Mouse (Mus musculus): ENCODE measurements around the gene Med17.

DNA sequence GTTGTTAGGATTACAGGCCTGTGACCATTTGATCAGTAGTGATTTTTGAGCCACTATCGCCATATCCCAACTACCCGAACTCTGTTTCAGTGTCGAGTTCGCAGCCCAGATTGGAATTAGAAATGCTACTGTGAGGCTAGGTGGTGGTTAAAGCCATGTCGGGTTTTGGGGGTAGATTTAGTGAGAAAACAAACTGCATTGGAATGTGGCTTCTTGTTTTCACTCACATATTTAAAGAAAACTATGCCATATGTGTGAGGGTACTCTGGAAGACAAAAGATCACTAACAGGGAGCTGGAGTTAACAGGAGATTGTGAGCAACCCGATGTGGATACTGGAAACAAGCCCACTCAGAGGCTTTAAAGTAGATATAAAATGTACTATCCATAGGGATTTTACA, 27.5 kb upstream of the Med17 start:
- TF ChIP-seq CTCF (conservative IDR thresholded peaks at IDR 0.05; ENCODE audit: low read length) (no peak), NANOG (IDR thresholded peaks at IDR 0.05; ENCODE audit: borderline replicate concordance, low read length) (no peak), POU5F1 (IDR thresholded peaks at IDR 0.05; ENCODE audit: borderline replicate concordance, low read length) (no peak)
